Mouse (Mus musculus) bone marrow macrophage, adult 2 months (primary cell): Measurements from ENCODE around the gene Zc2hc1c.

Experiments
- CTCF ChIP-seq: IDR thresholded peaks from 2 replicates; pipeline ENCODE4 v1.5.1; 2012; ENCODE audit warnings: low read depth, mild to moderate bottlenecking, low read length, moderate library complexity
- POLR2A ChIP-seq: IDR thresholded peaks from 2 replicates; pipeline ENCODE4 v1.6.1; 2012; ENCODE audit warnings: mild to moderate bottlenecking, low read depth, low read length, borderline replicate concordance

DNA sequence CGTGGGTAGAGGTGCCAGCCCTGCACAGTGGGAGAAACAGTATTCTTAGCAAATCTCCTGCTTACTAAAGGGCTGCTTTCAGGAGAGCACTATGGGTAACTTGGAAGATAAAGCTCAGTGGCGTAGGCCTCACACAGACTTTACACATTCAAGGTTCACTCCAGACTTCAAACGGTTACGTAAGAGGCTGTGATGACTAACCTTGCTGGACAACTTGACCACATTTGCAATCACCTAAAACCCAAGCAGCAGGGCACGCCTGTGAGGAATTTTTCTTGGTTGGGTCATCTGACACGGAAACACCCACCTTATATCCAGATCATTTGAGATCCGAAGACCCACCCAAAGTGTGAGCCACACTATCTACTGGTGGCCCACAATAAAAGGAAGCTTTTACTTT, 41.8 kb downstream of the Zc2hc1c start:
- no peak for TF ChIP-seq CTCF
- TF ChIP-seq POLR2A: no peak
